Mouse (Mus musculus) heart, adult 2 months (tissue): ENCODE measurements around the gene Prss29.

Source experiments
- CTCF ChIP-seq: fragments of 200-600 bp; IDR thresholded peaks from 2 replicates; pipeline ENCODE4 v1.8.1; 2022; ENCODE audit warnings: antibody characterized with exemption, mild to moderate bottlenecking, moderate library complexity
- EP300 ChIP-seq: fragments of 200-500 bp; IDR thresholded peaks from 2 replicates; pipeline ENCODE4 v1.6.1; 2011; ENCODE audit warnings: low read depth, low read length, control low read depth; ENCODE audit not compliant: insufficient read depth
- POLR2A ChIP-seq: fragments of 200-500 bp; IDR thresholded peaks from 2 replicates; pipeline ENCODE4 v1.6.1; 2011; ENCODE audit warnings: mild to moderate bottlenecking, low read depth, low read length, control low read depth; ENCODE audit not compliant: insufficient read depth

DNA sequence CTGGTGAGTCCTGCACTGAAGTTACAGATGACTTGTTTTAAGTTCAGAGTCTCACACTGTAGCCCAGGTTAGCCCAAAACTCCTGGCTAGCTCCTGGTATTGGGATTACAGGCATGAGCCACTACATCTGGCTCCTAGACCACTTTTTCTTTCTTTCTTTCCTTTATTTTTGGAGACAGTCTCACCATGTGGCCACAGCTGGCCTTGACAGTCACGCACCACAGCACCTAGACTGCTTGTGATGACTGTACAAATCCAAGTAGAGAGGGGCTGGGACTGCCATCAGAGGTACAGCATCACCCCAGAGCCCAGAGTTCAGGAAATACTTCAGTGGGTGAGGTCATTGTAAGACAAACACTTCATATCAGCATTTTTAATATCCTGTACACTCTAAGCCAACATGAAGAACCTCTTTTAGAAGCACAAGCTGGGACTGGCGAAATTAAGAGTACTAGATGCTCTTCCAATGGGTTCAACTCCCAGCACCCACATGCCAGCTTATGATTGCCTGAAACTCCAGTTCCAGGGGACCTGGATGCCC, 47.6 kb upstream of the Prss29 start:
- no peak for TF ChIP-seq CTCF
- TF ChIP-seq POLR2A: no peak
- no peak for TF ChIP-seq EP300
